Mouse (Mus musculus) MEL (cell line): ENCODE data around the gene Gatad1. TPM values are rescaled to one million over a fixed set of nuclear protein-coding genes. Genes with fewer than 3 reads are reported as not detected.

Source experiments
- DNase-seq: peaks from one replicate; pipeline ENCODE4 v3.0.0; 2011; ENCODE audit warnings: low read depth, low spot score
- H3K27ac ChIP-seq: 2 replicates; pipeline ENCODE4 v1.5.1; 2012; ENCODE audit warnings: low read depth, mild to moderate bottlenecking, control low read depth, low read length, moderate library complexity; ENCODE audit not compliant: control insufficient read depth
- H3K27me3 ChIP-seq, 2 experiments: fragments of 150-350 bp in 1 of 2; sonication (generic) in 1 of 2; 2 replicates each; pipeline ENCODE4 v1.6.1; 2012; ENCODE audit warnings: low read length in 2 of 2, mild to moderate bottlenecking in 2 of 2, improper control_type of control experiment in 1 of 2, moderate library complexity in 1 of 2; ENCODE audit not compliant: insufficient read depth in 2 of 2, control insufficient read depth in 1 of 2
- H3K36me3 ChIP-seq, 2 experiments: 2 replicates each; pipeline ENCODE4 v1.6.1; 2012 to 2014; ENCODE audit warnings: low read length in 2 of 2, improper control_type of control experiment in 1 of 2, inconsistent platforms in 1 of 2, mild to moderate bottlenecking in 1 of 2; ENCODE audit not compliant: insufficient read depth in 2 of 2, control insufficient read depth in 1 of 2
- H3K4me1 ChIP-seq, 2 experiments: fragments of 150-350 bp in 1 of 2; sonication (generic) in 1 of 2; 2 replicates each; pipeline ENCODE4 v1.6.1; 2012; ENCODE audit warnings: low read length in 2 of 2, improper control_type of control experiment in 1 of 2, mild to moderate bottlenecking in 1 of 2; ENCODE audit not compliant: insufficient read depth in 2 of 2, control insufficient read depth in 1 of 2
- H3K4me3 ChIP-seq, 2 experiments: fragments of 150-350 bp in 1 of 2; sonication (generic) in 1 of 2; 2 replicates each; pipeline ENCODE4 v1.5.1; 2012; ENCODE audit warnings: low read depth in 2 of 2, low read length in 2 of 2, mild to moderate bottlenecking in 2 of 2, moderate library complexity in 2 of 2, control low read depth in 1 of 2, improper control_type of control experiment in 1 of 2; ENCODE audit not compliant: control insufficient read depth in 1 of 2, insufficient read depth in 1 of 2
- H3K79me2 ChIP-seq: 2 replicates; pipeline ENCODE4 v1.6.1; 2012; ENCODE audit warnings: mild to moderate bottlenecking, low read length, moderate library complexity; ENCODE audit not compliant: control insufficient read depth, poor library complexity, insufficient read depth
- H3K9ac ChIP-seq: 2 replicates; pipeline ENCODE4 v1.6.1; 2012; ENCODE audit warnings: low read depth, mild to moderate bottlenecking, control low read depth, low read length, moderate library complexity; ENCODE audit not compliant: control insufficient read depth, poor library complexity, severe bottlenecking
- H3K9me3 ChIP-seq: fragments of 150-350 bp; sonication (generic); replicated peaks from 2 replicates; pipeline ENCODE4 v1.6.1; 2012; ENCODE audit warnings: mild to moderate bottlenecking, low read length, improper control_type of control experiment, moderate library complexity; ENCODE audit not compliant: insufficient read depth
- BHLHE40 ChIP-seq: IDR thresholded peaks from 2 replicates; pipeline ENCODE4 v1.6.1; 2012; ENCODE audit warnings: low read depth, mild to moderate bottlenecking, inconsistent platforms, low read length, improper control_type of control experiment, borderline replicate concordance
- CHD2 ChIP-seq: IDR thresholded peaks from 2 replicates; pipeline ENCODE4 v1.6.1; 2011; ENCODE audit warnings: low read length, improper control_type of control experiment
- CTCF ChIP-seq, 3 experiments: IDR thresholded peaks in 2 of 3; conservative IDR thresholded peaks in 1 of 3; 2 replicates each; pipeline ENCODE4 v1.5.1; 2011 to 2012; ENCODE audit warnings: low read length in 3 of 3, low read depth in 2 of 3, mild to moderate bottlenecking in 2 of 3, improper control_type of control experiment in 1 of 3, inconsistent platforms in 1 of 3, mixed read lengths in 1 of 3, moderate library complexity in 1 of 3; ENCODE audit not compliant: control insufficient read depth in 1 of 3, insufficient read depth in 1 of 3, poor library complexity in 1 of 3, severe bottlenecking in 1 of 3
- E2F4 ChIP-seq: IDR thresholded peaks from 2 replicates; pipeline ENCODE4 v1.6.1; 2011; ENCODE audit warnings: low read depth, low read length, improper control_type of control experiment, borderline replicate concordance
- ELF1 ChIP-seq: IDR thresholded peaks from 2 replicates; pipeline ENCODE4 v1.6.1; 2014; ENCODE audit warnings: low read depth, mild to moderate bottlenecking, inconsistent platforms, low read length, improper control_type of control experiment, moderate library complexity
- EP300 ChIP-seq, 2 experiments: IDR thresholded peaks; 2 replicates each; pipeline ENCODE4 v1.6.1; 2011; ENCODE audit warnings: improper control_type of control experiment in 2 of 2, low read length in 2 of 2, low read depth in 1 of 2, mild to moderate bottlenecking in 1 of 2
- ETS1 ChIP-seq: IDR thresholded peaks from 2 replicates; pipeline ENCODE4 v1.6.1; 2012; ENCODE audit warnings: low read depth, mild to moderate bottlenecking, inconsistent platforms, low read length, improper control_type of control experiment, moderate library complexity
- GABPA ChIP-seq: IDR thresholded peaks from 2 replicates; pipeline ENCODE4 v1.6.1; 2012; ENCODE audit warnings: low read depth, mild to moderate bottlenecking, inconsistent platforms, low read length, improper control_type of control experiment, moderate library complexity
- GATA1 ChIP-seq: IDR thresholded peaks from 2 replicates; pipeline ENCODE4 v1.6.1; 2011; ENCODE audit warnings: low read depth, low read length, improper control_type of control experiment
- JUND ChIP-seq: IDR thresholded peaks from 2 replicates; pipeline ENCODE4 v1.6.1; 2011; ENCODE audit warnings: low read depth, mild to moderate bottlenecking, improper control_type of control experiment, low read length
- KAT2A ChIP-seq: conservative IDR thresholded peaks from 2 replicates; pipeline ENCODE4 v1.6.1; 2012; ENCODE audit warnings: low read depth, low read length, improper control_type of control experiment, inconsistent platforms
- MAX ChIP-seq: IDR thresholded peaks from 2 replicates; pipeline ENCODE4 v1.6.1; 2011; ENCODE audit warnings: low read length, improper control_type of control experiment
- MAZ ChIP-seq: IDR thresholded peaks from 2 replicates; pipeline ENCODE4 v1.6.1; 2012; ENCODE audit warnings: low read depth, mild to moderate bottlenecking, inconsistent platforms, low read length, improper control_type of control experiment
- MEF2A ChIP-seq: IDR thresholded peaks from 2 replicates; pipeline ENCODE4 v1.6.1; 2014; ENCODE audit warnings: low read depth, mild to moderate bottlenecking, inconsistent platforms, low read length, improper control_type of control experiment; ENCODE audit not compliant: poor library complexity, insufficient replicate concordance, severe bottlenecking; ENCODE audit errors: extremely low read depth
- MXI1 ChIP-seq: IDR thresholded peaks from 2 replicates; pipeline ENCODE4 v1.6.1; 2011; ENCODE audit warnings: mild to moderate bottlenecking, low read depth, low read length, improper control_type of control experiment
- MYB ChIP-seq: IDR thresholded peaks from 2 replicates; pipeline ENCODE4 v1.6.1; 2011; ENCODE audit warnings: mild to moderate bottlenecking, low read depth, low read length, improper control_type of control experiment
- NELFE ChIP-seq: IDR thresholded peaks from 2 replicates; pipeline ENCODE4 v1.6.1; 2011; ENCODE audit warnings: low read depth, low read length, improper control_type of control experiment
- NRF1 ChIP-seq: IDR thresholded peaks from 2 replicates; pipeline ENCODE4 v1.6.1; 2014; ENCODE audit warnings: low read depth, mild to moderate bottlenecking, inconsistent platforms, low read length, improper control_type of control experiment, moderate library complexity; ENCODE audit not compliant: poor library complexity, insufficient read depth, severe bottlenecking
- POLR2A ChIP-seq, 2 experiments: IDR thresholded peaks; 2 replicates each; pipeline ENCODE4 v1.6.1; 2011 to 2012; ENCODE audit warnings: low read length in 2 of 2, mild to moderate bottlenecking in 2 of 2, control low read depth in 1 of 2, improper control_type of control experiment in 1 of 2, low read depth in 1 of 2, moderate library complexity in 1 of 2; ENCODE audit not compliant: control insufficient read depth in 1 of 2, insufficient read depth in 1 of 2, poor library complexity in 1 of 2
- RAD21 ChIP-seq: IDR thresholded peaks from 2 replicates; pipeline ENCODE4 v1.6.1; 2011; ENCODE audit warnings: mild to moderate bottlenecking, low read depth, low read length, improper control_type of control experiment
- RCOR1 ChIP-seq: IDR thresholded peaks from 2 replicates; pipeline ENCODE4 v1.6.1; 2012; ENCODE audit warnings: low read depth, mild to moderate bottlenecking, inconsistent platforms, low read length, improper control_type of control experiment
- SIN3A ChIP-seq: IDR thresholded peaks from 2 replicates; pipeline ENCODE4 v1.6.1; 2012; ENCODE audit warnings: low read length, improper control_type of control experiment, inconsistent platforms
- SMC3 ChIP-seq: IDR thresholded peaks from 2 replicates; pipeline ENCODE4 v1.6.1; 2011; ENCODE audit warnings: low read depth, low read length, improper control_type of control experiment
- TAL1 ChIP-seq: IDR thresholded peaks from 2 replicates; pipeline ENCODE4 v1.6.1; 2012; ENCODE audit warnings: mild to moderate bottlenecking, inconsistent platforms, low read length, moderate library complexity, mixed read lengths
- TCF12 ChIP-seq: IDR thresholded peaks from 2 replicates; pipeline ENCODE4 v1.6.1; 2014; ENCODE audit warnings: low read depth, mild to moderate bottlenecking, inconsistent platforms, low read length, improper control_type of control experiment, moderate library complexity
- USF1 ChIP-seq: IDR thresholded peaks from 2 replicates; pipeline ENCODE4 v1.6.1; 2014; ENCODE audit warnings: low read depth, mild to moderate bottlenecking, inconsistent platforms, low read length, improper control_type of control experiment, moderate library complexity
- USF2 ChIP-seq, 2 experiments: IDR thresholded peaks; 2 replicates each; pipeline ENCODE4 v1.6.1; 2011 to 2012; ENCODE audit warnings: improper control_type of control experiment in 2 of 2, low read length in 2 of 2, borderline replicate concordance in 1 of 2, inconsistent platforms in 1 of 2, low read depth in 1 of 2, mild to moderate bottlenecking in 1 of 2; ENCODE audit not compliant: insufficient read depth in 1 of 2
- ZC3H11A ChIP-seq: IDR thresholded peaks from 2 replicates; pipeline ENCODE4 v1.6.1; 2012; ENCODE audit warnings: low read depth, mild to moderate bottlenecking, inconsistent platforms, low read length, improper control_type of control experiment
- ZMIZ1 ChIP-seq: IDR thresholded peaks from 2 replicates; pipeline ENCODE4 v1.6.1; 2012; ENCODE audit warnings: low read depth, mild to moderate bottlenecking, inconsistent platforms, low read length, improper control_type of control experiment, moderate library complexity
- polyA plus RNA-seq, 2 experiments: library from polyadenylated mRNA; stranded (reverse) in 1 of 2; unstranded in 1 of 2; fragments of >175 nt in 1 of 2; fragments of >200 nt in 1 of 2; gene quantifications; 2 replicates each; pipeline versions ENCODE4 v1.2.1 to v1.2.4; 2012; ENCODE audit warnings: low replicate concordance in 2 of 2, low read depth in 1 of 2; ENCODE audit not compliant: insufficient read length in 2 of 2, insufficient read depth in 1 of 2, missing spikeins in 1 of 2
- total RNA-seq: library from RNA; depleted of rRNA; stranded (reverse); fragments of 300-350 nt; gene quantifications from 2 replicates; pipeline ENCODE4 v1.2.3, GENCODE M21; 2012

Gene Gatad1
- total and polyA plus RNA-seq, 3 experiments, result 119 to 564 (median 186) TPM

DNA sequence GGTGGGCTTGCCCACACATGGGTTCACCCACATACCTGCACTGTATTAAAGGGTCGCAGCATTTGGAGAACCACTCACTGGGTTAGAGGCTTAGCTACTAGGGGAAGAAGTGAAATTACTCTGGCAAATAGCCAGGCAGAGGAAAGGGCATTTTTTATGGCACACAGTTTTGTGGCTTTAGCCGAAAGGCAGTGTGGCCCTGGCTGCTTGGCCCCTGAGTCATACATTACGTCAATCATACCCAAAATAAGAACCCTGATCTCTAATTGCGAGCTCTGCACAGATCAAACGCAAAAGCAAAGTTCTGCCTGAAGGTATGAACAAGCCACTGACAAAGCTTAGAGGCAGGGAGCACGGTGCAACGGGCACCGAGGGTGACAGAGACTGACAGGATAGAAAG, 31.3 kb upstream of the Gatad1 start:
- H3K9ac ChIP-seq, result no peak overlapping the region
- H3K27me3 ChIP-seq, result no peaks in the 10 kb centered on the region
- H3K79me2 ChIP-seq, result no peaks in the 10 kb centered on the region
- no peak for TF ChIP-seq USF2 (IDR thresholded peaks at IDR 0.05; ENCODE audit: borderline replicate concordance in 1 of 2, insufficient read depth in 1 of 2, low read depth in 1 of 2, low read length in 2 of 2)
- TF ChIP-seq E2F4, result no peak
- no peak for TF ChIP-seq JUND
- TF ChIP-seq CHD2, result no peak
- TF ChIP-seq NELFE, result no peak
- no peak for TF ChIP-seq ZMIZ1
- no peak for TF ChIP-seq CTCF (IDR thresholded peaks at IDR 0.05 in 2 of 3, conservative IDR thresholded peaks at IDR 0.05 in 1 of 3; ENCODE audit: control insufficient read depth in 1 of 3, insufficient read depth in 1 of 3, low read depth in 2 of 3, low read length in 3 of 3, poor library complexity in 1 of 3, severe bottlenecking in 1 of 3)
- no peak for TF ChIP-seq USF1
- DNase-seq, result no peak
- H3K4me3 ChIP-seq, result no peak overlapping the region
- no peak overlapping the region for H3K27ac ChIP-seq
- H3K36me3 ChIP-seq, result peaks cover 0 to 13% of the 10 kb centered on the region in 2 experiments; a peak in 2 of 4 replicates
- no peaks in the 10 kb centered on the region for H3K4me1 ChIP-seq
- H3K9me3 ChIP-seq, result no peaks in the 10 kb centered on the region

DNA sequence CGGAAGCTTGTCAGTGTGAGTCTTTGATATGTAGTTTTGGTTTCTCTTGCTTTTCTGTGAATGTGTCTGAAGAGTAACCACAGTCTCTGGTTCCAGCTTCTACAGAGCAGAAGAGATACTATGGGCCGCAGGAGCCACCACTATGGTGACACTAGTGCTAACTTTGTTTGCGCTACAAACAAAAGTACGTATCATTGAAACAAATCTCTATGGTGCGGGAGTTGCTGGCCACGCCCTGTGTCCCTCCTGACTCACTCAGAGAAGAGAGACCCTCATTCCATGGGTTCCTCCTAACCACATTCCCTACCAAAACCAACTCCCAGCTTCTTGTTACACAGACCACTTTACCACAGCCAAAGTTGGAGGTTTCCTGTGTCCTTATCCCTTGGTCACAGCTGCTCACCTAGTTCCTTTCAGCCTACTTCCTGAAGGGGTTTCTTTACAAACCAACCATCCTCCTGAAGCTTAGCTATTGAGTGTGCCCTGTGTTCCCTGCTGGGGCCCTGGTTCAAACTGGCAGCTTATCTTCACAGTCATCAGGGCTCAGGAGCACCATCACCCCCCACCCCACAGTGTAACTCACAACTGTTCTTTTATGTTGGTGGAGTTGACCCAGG, 13.1 kb upstream of the Gatad1 start:
- Histone ChIP-seq H3K9ac (no peak overlapping the region), H3K9me3 (no peaks in the 10 kb centered on the region), H3K27me3 (no peaks in the 10 kb centered on the region), H3K4me1 (peaks cover 9 to 20% of the 10 kb centered on the region in 2 experiments), H3K27ac (peak overlapping the region; percentile 43), H3K79me2 (no peaks in the 10 kb centered on the region), H3K36me3 (peaks cover 0 to 16% of the 10 kb centered on the region in 2 experiments; a peak in 2 of 4 replicates), H3K4me3 (no peak overlapping the region)
- peak; percentile 41 for TF ChIP-seq GATA1
- peak; percentile 44; the same call in 1 of the 2 replicates for TF ChIP-seq ELF1
- no peak for TF ChIP-seq MYB
- peak; percentile 65 to 66 for TF ChIP-seq EP300 (IDR thresholded peaks at IDR 0.05; ENCODE audit: low read depth in 1 of 2, low read length in 2 of 2)
- no peak for TF ChIP-seq NRF1
- TF ChIP-seq POLR2A (IDR thresholded peaks at IDR 0.05; ENCODE audit: control insufficient read depth in 1 of 2, insufficient read depth in 1 of 2, low read depth in 1 of 2, low read length in 2 of 2, poor library complexity in 1 of 2), result no peak
- TF ChIP-seq GABPA, result no peak
- no peak for TF ChIP-seq CTCF (IDR thresholded peaks at IDR 0.05 in 2 of 3, conservative IDR thresholded peaks at IDR 0.05 in 1 of 3; ENCODE audit: control insufficient read depth in 1 of 3, insufficient read depth in 1 of 3, low read depth in 2 of 3, low read length in 3 of 3, poor library complexity in 1 of 3, severe bottlenecking in 1 of 3)
- peak; percentile 32; the same call in 1 of the 2 replicates for TF ChIP-seq ETS1
- 0 out of 2 replicates have a peak, but pooled peaks have one; percentile 6 for TF ChIP-seq ZC3H11A
- no peak for TF ChIP-seq MAX
- no peak for TF ChIP-seq SMC3
- 0 out of 2 replicates have a peak, but pooled peaks have one; percentile 35 for TF ChIP-seq MAZ
- TF ChIP-seq USF1, result no peak
- TF ChIP-seq TAL1, result peak; percentile 92
- TF ChIP-seq BHLHE40, result no peak
- 0 out of 2 replicates have a peak, but pooled peaks have one; percentile 30 for TF ChIP-seq MXI1
- TF ChIP-seq KAT2A, result no peak
- no peak for TF ChIP-seq MEF2A
- TF ChIP-seq JUND, result no peak
- TF ChIP-seq RAD21, result no peak
- TF ChIP-seq TCF12, result peak; percentile 71
- 0 out of 2 replicates have a peak, but pooled peaks have one; percentile 28 for TF ChIP-seq RCOR1
- TF ChIP-seq SIN3A, result 0 out of 2 replicates have a peak, but pooled peaks have one; percentile 32
- TF ChIP-seq NELFE, result no peak
- peak; percentile 76 for DNase-seq
